Mouse (Mus musculus) inflammation-experienced regulatory T-cells (primary cell): Measurements from ENCODE around the gene Gm6351. TPM values are rescaled to one million over a fixed set of nuclear protein-coding genes. Genes with fewer than 3 reads are reported as not detected.

Experiments used
- polyA plus RNA-seq, 2 experiments: library from polyadenylated mRNA; unstranded; fragments of 100-300 nt; shearing (Covaris generic); gene quantifications; one replicate each; pipeline ENCODE4 v1.2.1; 2017

The Gm6351 gene
- 1 to 10 TPM in 1 of 2 experiments, not detected in 1; 5.0 TPM for polyA plus RNA-seq

DNA sequence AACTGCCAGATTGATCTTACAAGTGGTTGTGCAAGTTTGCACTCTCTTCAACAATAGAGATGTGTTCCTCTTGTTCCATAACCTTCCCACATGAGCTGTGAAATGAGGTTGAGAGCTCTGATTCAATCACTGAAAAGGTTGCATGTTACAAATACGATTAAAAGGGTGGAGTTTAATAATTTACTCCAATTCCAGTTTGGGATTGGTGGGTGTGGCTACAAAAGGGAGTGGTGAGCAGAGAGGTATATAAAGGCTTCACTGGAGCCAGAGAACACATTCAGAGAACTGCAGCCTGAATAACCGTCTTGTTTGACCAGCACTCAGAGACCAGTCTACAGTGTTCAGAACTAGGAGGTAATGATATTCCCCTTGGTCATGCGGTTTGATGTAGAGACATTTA lies at the start of gene Gm6351:
Gene Gm6351 (plus strand): TSS at position 301 of the 400 bp plus-strand sequence.

DNA sequence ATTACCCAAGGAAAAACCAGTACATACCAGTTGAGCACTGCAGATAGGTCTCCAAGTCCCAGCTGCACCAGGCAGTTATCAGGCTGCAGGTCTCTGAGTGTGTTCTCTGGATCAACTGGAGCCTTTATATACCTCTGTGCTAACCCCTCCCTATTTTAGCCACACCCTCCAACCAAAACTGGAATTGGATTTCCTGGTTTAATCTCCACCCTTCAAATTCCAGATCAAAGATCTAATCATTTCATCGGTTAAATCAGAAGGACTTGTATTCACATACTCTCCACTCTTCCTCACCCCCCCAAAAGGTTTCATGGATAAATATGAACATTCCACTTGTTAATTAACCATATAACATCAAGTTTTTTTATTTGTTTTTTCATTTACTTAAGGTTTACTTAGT lies 5.7 kb upstream of the Gm6351 start, which contains the start of gene BC061212:
Gene BC061212 (minus strand): TSS at position 101 of the 400 bp plus-strand sequence.

Other genes starting within 250 kb of the Gm6351 start
- gene Gm7792, start 232.6 kb upstream of the Gm6351 start, polyA plus RNA-seq = under 1 TPM; 0.12 to 0.21 TPM
- gene Gm16429, start 147.3 kb upstream of the Gm6351 start, polyA plus RNA-seq = not detected
- not detected for gene BC061212, start 5.8 kb upstream of the Gm6351 start, polyA plus RNA-seq
- 1 to 10 TPM in 1 of 2 experiments, under 1 TPM in 1; 0.28 to 2.0 TPM for gene Gm3106, start 141.6 kb downstream of the Gm6351 start, polyA plus RNA-seq
- gene A430089I19Rik, start 230.4 kb downstream of the Gm6351 start, polyA plus RNA-seq = not detected
- 1 to 10 TPM in 1 of 2 experiments, under 1 TPM in 1; 0.47 to 4.1 TPM for gene Gm6502, start 238.1 kb downstream of the Gm6351 start, polyA plus RNA-seq